Mouse (Mus musculus): Measurements from ENCODE around the gene Sema3d.

GRCm38 (mm10) chr5:12574551-12574950 lies 191.4 kb downstream of the Sema3d start:
- no peak for TF ChIP-seq POLR2A (IDR thresholded peaks at IDR 0.05; ENCODE audit: low read depth, low read length)
- TF ChIP-seq CTCF (IDR thresholded peaks at IDR 0.05; ENCODE audit: borderline replicate concordance, insufficient read depth, low read length) = no peak

Data from embryonic fibroblast, embryonic 13.5 days (primary cell).